Mouse (Mus musculus) inflammation-experienced regulatory T-cells, adult 6 months (primary cell): ENCODE measurements around the gene Otulin. TPM values are rescaled to one million over a fixed set of nuclear protein-coding genes. Genes with fewer than 3 reads are reported as not detected.

Source experiments
- ATAC-seq: one replicate; pipeline ENCODE4 v1.8.0; 2017
- polyA plus RNA-seq, 3 experiments: library from polyadenylated mRNA; unstranded; fragments of 100-300 nt; shearing (Covaris generic); gene quantifications; one replicate each; pipeline ENCODE4 v1.2.1; 2017

The Otulin gene
- polyA plus RNA-seq, 3 experiments from 2014 or later = 10.4 to 14.3 (median 12.3) TPM

GRCm38 (mm10) chr15:27656626-27657025 lies 26.1 kb upstream of the Otulin start:
- ATAC-seq = no peak

DNA sequence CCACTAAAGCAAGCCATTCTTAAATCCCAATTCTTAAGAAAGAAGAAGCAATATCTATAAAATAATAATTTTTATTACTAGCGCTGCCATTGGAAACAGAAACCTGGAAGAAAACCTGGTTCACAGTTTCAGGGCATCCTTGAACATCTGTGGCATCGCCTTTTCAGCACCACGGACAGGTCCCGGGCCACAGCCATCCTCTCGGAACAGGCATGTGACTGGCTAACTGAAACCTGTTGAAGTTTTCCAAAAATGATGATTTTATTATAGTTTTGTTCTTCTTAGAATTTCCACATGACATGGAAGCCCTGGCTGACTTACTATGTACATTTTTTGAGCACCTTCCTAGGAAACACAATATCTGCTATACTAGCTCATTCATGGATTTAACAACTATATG lies 24.5 kb upstream of the Otulin start:
- no peak for ATAC-seq

- ATAC-seq = peak; percentile 53
These were observed 17.2 kb upstream of the Otulin start for GRCm38 (mm10) chr15:27647686-27648085.

GRCm38 (mm10) chr15:27646665-27647064 lies 16.2 kb upstream of the Otulin start:
- ATAC-seq = no peak

GRCm38 (mm10) chr15:27645250-27645649 lies 14.8 kb upstream of the Otulin start:
- ATAC-seq = no peak

DNA sequence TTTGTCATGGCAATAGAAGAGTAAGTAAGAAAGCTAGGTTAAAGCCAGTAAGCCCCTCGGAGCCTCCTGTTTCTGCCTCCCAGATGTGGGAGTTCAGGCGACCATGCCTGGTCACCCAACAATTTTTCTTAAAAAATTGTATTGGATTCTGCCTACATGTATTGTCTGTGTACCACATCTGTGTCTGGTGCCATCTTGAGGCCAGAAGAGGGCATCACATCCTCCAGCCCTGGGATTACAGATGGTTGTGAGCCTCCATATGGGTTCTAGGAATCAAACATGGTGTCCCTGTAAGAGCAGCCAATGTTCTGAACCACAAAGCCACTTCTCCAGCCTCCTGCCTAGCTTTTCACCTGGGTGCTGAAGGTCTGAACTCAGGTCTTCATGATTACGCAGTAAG lies 12.4 kb upstream of the Otulin start:
- ATAC-seq = peak; percentile 31

- peak; percentile 98 for ATAC-seq
These were observed 10.7 kb upstream of the Otulin start for GRCm38 (mm10) chr15:27641171-27641570.

DNA sequence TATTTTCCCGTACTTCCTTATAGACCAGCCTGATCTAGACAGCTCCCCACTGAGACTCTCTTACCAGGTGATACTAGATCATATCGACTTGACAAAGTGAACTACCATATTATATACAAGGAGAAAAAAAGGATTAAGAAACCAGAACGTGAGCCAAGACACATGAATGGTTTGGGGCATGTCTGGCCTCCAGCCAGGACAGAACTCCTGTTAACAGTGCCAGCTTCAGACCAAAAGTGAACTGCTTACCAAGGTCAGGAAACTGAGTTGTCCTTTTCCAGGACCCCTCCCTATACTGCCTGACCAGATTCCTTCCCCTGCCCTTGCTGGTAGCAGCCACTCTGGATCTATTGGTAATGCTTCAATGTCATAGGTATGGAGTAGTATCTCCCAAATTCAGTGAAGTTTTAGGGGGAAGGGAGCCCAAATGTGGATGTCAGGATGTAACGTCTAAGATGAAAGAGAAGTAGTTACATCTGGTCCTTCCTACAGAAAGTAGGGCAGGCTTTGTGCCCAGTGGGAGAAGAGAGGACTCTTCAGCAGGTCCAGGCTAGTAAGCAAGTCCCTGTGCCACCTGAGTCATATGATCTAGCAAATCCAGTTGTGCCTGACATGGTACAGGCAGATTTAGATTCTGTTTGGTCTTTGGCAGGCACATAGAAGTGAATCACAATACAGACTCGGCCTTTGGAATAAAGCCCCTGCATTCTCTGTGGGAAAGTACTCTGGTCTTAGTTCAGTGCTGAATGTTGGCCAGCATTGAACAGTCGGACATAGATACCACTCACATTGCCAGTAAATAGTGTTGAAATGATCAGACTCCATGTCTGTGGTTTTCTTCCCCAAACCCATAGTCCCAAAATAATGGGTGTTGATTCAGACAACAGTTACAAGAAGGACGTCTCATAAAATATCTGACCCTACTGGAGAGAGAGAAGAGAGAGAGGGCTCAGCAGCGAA lies 3.7 kb upstream of the Otulin start:
- ATAC-seq = no peak

- ATAC-seq = peak; percentile 4
These were observed 493 bp downstream of the Otulin start for GRCm38 (mm10) chr15:27629800-27630600.

DNA sequence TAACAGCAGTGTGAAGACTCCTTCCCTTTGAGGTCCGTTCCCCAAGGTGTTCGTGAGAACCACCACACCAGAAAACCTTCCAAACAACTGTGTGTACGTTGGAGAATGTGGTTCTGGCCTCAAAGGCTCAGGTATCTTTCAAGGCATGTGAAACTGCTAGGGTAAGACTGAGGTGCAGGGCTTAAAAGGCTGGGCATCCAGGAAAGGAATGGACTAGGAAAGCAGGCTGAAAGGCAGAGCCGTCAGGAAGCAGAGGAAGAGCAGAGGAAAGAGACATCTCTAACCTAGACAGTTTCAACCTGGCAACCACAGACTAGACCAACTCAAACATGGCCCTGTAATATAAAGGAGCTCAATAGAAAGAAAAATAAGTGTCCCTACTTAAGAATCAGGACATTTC lies 1.4 kb downstream of the Otulin start:
- no peak for ATAC-seq

DNA sequence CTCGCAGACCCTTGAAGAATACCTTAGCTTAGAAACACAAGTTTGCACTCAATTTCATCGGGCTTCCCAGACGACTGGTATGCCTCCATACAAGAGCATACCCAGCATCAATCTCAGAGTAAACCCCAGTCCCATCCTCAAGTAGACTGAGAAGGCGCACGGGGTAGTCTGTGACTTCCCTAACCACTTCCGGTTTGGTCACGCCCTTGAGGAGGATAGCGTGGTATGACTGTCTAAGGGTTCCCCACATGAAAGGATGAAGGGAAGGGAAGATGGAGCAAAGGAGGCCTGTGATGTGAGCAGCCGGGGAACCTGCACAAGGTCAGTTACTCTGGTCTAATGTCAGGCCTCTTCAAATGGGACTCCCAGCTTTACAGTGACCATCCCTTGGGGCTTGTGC lies 2.7 kb downstream of the Otulin start:
- ATAC-seq = peak; percentile 76

- no peak for ATAC-seq
These were observed 4.2 kb downstream of the Otulin start for GRCm38 (mm10) chr15:27626314-27626713.

- no peak for ATAC-seq
These were observed 4.6 kb downstream of the Otulin start for GRCm38 (mm10) chr15:27625890-27626255.

DNA sequence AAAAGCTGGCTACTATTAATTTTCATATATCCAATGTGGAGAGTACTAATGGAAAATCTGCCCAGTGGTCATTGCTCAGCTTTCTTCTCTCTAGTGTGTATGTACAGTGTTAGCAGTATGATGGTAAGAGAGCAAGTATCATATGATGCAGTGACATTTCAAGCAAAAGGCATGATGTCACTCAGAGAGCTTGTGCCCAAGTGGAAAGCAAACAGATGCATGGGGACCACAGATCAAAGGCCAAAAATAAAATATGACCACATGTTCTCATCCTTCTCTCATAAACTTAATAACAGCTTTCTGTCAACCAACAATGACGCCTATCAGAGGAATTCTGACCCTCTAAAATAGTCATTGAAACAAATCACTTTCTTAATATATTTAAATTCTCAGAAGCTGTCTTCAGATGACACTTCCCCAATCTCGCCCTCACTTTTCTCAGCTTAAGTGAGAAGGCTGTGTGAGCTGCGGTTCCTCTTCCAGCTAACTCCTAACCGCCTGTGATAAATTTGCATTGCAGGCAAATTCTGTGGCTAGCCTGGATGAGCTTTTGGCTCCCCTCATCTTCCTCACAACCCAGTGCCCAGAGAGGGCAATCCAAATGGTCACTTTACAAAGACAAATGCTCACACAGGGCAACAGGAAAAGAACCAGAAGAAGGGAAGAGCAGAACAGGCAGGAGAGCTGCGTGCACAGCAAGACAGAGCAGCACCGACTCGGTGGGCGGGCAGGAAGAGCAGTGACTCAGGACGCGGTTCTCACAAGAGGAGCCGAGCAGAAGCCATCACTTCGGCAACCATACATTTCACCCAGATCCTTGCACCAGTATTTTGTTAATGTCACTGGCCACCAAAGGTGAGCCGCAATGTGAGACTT lies 5.2 kb downstream of the Otulin start:
- ATAC-seq = peak; percentile 29

GRCm38 (mm10) chr15:27623286-27623685 lies 7.2 kb downstream of the Otulin start:
- no peak for ATAC-seq

- ATAC-seq = no peak
These were observed 9.9 kb downstream of the Otulin start for GRCm38 (mm10) chr15:27620475-27621185.

DNA sequence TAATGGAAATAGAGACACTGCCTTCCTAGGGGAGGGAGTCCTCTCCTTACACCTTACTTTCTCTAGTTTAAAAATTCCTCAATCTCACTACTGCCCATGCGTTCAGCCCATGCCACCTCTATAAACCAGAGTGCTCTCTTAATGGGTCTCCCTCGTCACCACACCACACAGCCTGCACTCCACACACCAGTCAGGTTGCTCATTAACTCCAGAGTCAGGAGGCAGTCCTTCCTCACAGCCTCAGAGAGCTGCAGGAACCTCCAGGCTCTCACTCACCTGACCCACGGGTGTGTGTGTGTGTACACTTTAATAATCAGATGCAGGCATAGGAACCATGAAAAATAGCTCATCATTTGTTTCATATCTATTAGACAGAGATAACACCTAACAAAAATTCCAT lies 10.8 kb downstream of the Otulin start:
- no peak for ATAC-seq

DNA sequence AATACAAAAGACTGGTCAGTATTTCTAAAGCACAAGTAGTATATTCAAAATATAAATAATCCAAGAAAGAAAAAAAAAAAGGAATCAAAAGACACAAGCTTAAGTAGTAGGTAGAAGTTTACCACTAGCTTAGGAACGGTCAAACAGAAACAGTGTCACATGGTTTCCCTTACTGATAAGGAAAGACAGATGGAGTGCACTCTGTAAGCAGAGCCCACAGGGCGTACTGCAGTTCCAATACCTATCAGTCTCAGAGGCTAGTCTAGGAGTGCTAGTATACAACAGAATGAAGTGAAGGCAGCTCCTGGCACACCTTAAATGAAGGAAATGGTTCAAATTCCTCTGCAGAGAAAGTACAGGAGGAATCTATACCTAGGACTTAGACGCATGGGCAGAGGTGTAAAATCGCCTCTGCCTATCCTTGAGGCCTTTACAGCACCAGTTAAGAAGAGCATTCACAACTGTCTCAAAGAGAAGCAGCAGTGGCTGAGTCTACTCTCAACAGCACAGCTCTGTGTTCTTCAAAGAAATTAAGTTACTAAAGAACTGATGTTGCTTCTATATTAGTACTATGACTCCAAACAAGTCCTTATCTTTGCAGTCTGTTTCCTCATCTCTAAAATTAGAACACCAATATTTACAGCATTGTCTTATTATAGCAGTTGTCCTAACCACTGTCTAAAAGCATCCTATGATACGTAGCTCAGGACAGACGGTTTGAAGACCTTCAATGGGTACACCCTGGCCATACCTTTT lies 11.5 kb downstream of the Otulin start:
- no peak for ATAC-seq

DNA sequence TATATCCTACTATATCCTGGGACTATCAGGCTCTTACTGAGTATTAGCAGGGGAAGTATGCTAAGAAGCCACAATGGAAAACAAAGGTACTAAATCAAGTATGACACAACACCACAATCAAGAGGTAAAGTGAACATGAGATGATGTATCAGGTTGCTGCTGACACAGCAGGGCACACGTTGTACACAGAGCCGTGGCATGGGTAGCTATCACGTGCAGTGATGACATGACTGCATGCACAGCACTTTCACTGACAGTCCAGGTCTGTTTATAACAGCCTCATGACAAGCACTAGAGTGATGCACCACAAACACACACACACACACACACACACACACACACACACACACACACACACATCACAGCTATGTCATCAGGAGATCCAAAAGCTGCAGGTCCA lies 13.3 kb downstream of the Otulin start:
- no peak for ATAC-seq

DNA sequence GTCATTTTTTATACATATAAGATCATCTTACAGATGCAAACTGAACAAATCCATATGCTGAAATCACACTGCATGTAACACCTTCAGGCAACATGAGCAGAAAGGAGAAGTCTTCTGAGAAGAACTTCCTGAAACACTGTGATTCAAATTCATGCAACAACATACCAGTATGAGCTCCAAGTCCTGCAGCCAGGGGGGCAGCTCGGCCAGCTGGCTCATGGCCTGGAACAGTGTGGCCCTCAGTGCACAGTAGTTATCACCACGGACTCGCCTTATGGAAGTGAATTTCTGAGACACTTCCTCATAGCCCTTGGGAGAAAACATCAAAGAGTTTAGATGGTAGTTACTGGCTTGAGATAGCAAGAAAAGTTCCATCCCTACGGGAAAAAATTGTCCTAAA lies 14.3 kb downstream of the Otulin start:
- no peak for ATAC-seq

DNA sequence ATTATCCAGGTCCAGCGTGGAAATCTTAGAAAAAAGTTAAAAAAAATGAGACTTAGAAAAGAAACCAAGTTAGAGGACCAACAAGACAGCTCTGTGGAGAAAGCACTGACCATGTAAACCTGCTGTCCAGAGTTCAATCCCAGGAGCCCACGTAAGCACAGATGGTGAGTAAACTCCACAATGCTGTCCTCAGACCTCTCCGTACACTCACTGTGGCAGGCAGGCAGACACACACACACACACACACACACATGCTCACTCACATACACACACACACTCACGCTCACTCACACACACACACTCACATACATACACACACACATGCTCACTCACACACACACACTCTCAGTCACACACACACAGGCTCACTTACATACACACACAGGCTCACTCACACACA lies 17.2 kb downstream of the Otulin start:
- ATAC-seq = no peak
